Mouse (Mus musculus): ENCODE data around the gene Gna14.

Gene Gna14

GRCm38 (mm10) chr19:16456181-16456580 is 20.6 kb downstream of the Gna14 start:
- no peak for DNase-seq (ENCODE audit: low read depth, low spot score)

GRCm38 (mm10) chr19:16457127-16457526 is 21.6 kb downstream of the Gna14 start:
- no peak for DNase-seq (ENCODE audit: low read depth, low spot score)

GRCm38 (mm10) chr19:16459317-16459716 is 23.8 kb downstream of the Gna14 start:
- no peak for DNase-seq (ENCODE audit: low read depth, low spot score)

- DNase-seq (ENCODE audit: low read depth, low spot score): no peak
Measured at GRCm38 (mm10) chr19:16460292-16460691, 24.7 kb downstream of the Gna14 start.

GRCm38 (mm10) chr19:16460831-16461230 is 25.3 kb downstream of the Gna14 start:
- DNase-seq (ENCODE audit: low read depth, low spot score): no peak

GRCm38 (mm10) chr19:16462461-16462860 is 26.9 kb downstream of the Gna14 start:
- no peak for DNase-seq (ENCODE audit: low read depth, low spot score)

- no peak for DNase-seq (ENCODE audit: low read depth, low spot score)
Measured at GRCm38 (mm10) chr19:16464730-16465129, 29.2 kb downstream of the Gna14 start.

GRCm38 (mm10) chr19:16468756-16469374 is 33.3 kb downstream of the Gna14 start:
- DNase-seq (ENCODE audit: low read depth, low spot score): no peak

GRCm38 (mm10) chr19:16472655-16473054 is 37.1 kb downstream of the Gna14 start:
- DNase-seq (ENCODE audit: low read depth, low spot score): no peak

- no peak for DNase-seq (ENCODE audit: low read depth, low spot score)
Measured at GRCm38 (mm10) chr19:16477314-16477946, 41.9 kb downstream of the Gna14 start.

- no peak for DNase-seq (ENCODE audit: low read depth, low spot score)
Measured at GRCm38 (mm10) chr19:16478186-16478607, 42.6 kb downstream of the Gna14 start.

GRCm38 (mm10) chr19:16482047-16482446 is 46.5 kb downstream of the Gna14 start:
- no peak for DNase-seq (ENCODE audit: low read depth, low spot score)

- no peak for DNase-seq (ENCODE audit: low read depth, low spot score)
Measured at GRCm38 (mm10) chr19:16484237-16484636, 48.7 kb downstream of the Gna14 start.

GRCm38 (mm10) chr19:16484671-16485070 is 49.1 kb downstream of the Gna14 start:
- DNase-seq (ENCODE audit: low read depth, low spot score): no peak

- DNase-seq (ENCODE audit: low read depth, low spot score): no peak
Measured at GRCm38 (mm10) chr19:16490756-16491155, 55.2 kb downstream of the Gna14 start.

GRCm38 (mm10) chr19:16491497-16491896 is 55.9 kb downstream of the Gna14 start:
- no peak for DNase-seq (ENCODE audit: low read depth, low spot score)

- DNase-seq (ENCODE audit: low read depth, low spot score): no peak
Measured at GRCm38 (mm10) chr19:16492453-16492852, 56.9 kb downstream of the Gna14 start.

GRCm38 (mm10) chr19:16494816-16495516 is 59.4 kb downstream of the Gna14 start:
- no peak for DNase-seq (ENCODE audit: low read depth, low spot score)

GRCm38 (mm10) chr19:16496016-16496415 is 60.5 kb downstream of the Gna14 start:
- no peak for DNase-seq (ENCODE audit: low read depth, low spot score)

- no peak for DNase-seq (ENCODE audit: low read depth, low spot score)
Measured at GRCm38 (mm10) chr19:16502054-16502453, 66.5 kb downstream of the Gna14 start.

GRCm38 (mm10) chr19:16506711-16507364 is 71.3 kb downstream of the Gna14 start:
- DNase-seq (ENCODE audit: low read depth, low spot score): no peak

GRCm38 (mm10) chr19:16510343-16511080 is 75.0 kb downstream of the Gna14 start:
- no peak for DNase-seq (ENCODE audit: low read depth, low spot score)

Measured in CD4-positive, CD25-positive, alpha-beta regulatory T cell, adult 2 months (primary cell).